Mouse (Mus musculus): ENCODE results near the gene Grk1. TPM values are rescaled to one million over a fixed set of nuclear protein-coding genes. Genes with fewer than 3 reads are reported as not detected.

The Grk1 gene
- total RNA-seq, 2 experiments from 2014 or later: not detected

- no peak for DNase-seq (ENCODE audit: low spot score in 2 of 2)
These were observed 23.3 kb downstream of the Grk1 start for GRCm38 (mm10) chr8:13428156-13428555.

GRCm38 (mm10) chr8:13430412-13430811 is 25.5 kb downstream of the Grk1 start:
- no peak for DNase-seq (ENCODE audit: low spot score in 2 of 2)

- no peak for DNase-seq (ENCODE audit: low spot score in 2 of 2)
These were observed 26.0 kb downstream of the Grk1 start for GRCm38 (mm10) chr8:13430866-13431265.

- no peak for DNase-seq (ENCODE audit: low spot score in 2 of 2)
These were observed 28.2 kb downstream of the Grk1 start for GRCm38 (mm10) chr8:13433130-13433529.

GRCm38 (mm10) chr8:13434889-13435288 is 30.0 kb downstream of the Grk1 start, which contains the start of gene Tmem255b:
Gene Tmem255b, plus strand, starts transcription at chr8:13435189.
- no peak for DNase-seq (ENCODE audit: low spot score in 2 of 2)

- no peak for DNase-seq (ENCODE audit: low spot score in 2 of 2)
These were observed 31.2 kb downstream of the Grk1 start for GRCm38 (mm10) chr8:13436052-13436451.

- no peak for DNase-seq (ENCODE audit: low spot score in 2 of 2)
These were observed 32.6 kb downstream of the Grk1 start for GRCm38 (mm10) chr8:13437531-13437930.

- DNase-seq (ENCODE audit: low spot score in 2 of 2): no peak
These were observed 37.3 kb downstream of the Grk1 start for GRCm38 (mm10) chr8:13442152-13442551.

- DNase-seq (ENCODE audit: low spot score in 2 of 2): no peak
These were observed 41.6 kb downstream of the Grk1 start for GRCm38 (mm10) chr8:13446456-13446855.

- no peak for DNase-seq (ENCODE audit: low spot score in 2 of 2)
These were observed 43.3 kb downstream of the Grk1 start for GRCm38 (mm10) chr8:13448145-13448544.

- no peak for DNase-seq (ENCODE audit: low spot score in 2 of 2)
These were observed 46.9 kb downstream of the Grk1 start for GRCm38 (mm10) chr8:13451747-13452277.

- DNase-seq (ENCODE audit: low spot score in 2 of 2): no peak
These were observed 49.6 kb downstream of the Grk1 start for GRCm38 (mm10) chr8:13454341-13455113.

- DNase-seq (ENCODE audit: low spot score in 2 of 2): peak; percentile 42 to 67
These were observed 50.4 kb downstream of the Grk1 start for GRCm38 (mm10) chr8:13455295-13455694.

- no peak for DNase-seq (ENCODE audit: low spot score in 2 of 2)
These were observed 54.5 kb downstream of the Grk1 start for GRCm38 (mm10) chr8:13459431-13459830.

GRCm38 (mm10) chr8:13461085-13461765 is 56.3 kb downstream of the Grk1 start:
- DNase-seq (ENCODE audit: low spot score in 2 of 2): no peak

- peak; percentile 82 to 86 for DNase-seq (ENCODE audit: low spot score in 2 of 2)
These were observed 57.0 kb downstream of the Grk1 start for GRCm38 (mm10) chr8:13461843-13462242.

- no peak for DNase-seq (ENCODE audit: low spot score in 2 of 2)
These were observed 57.5 kb downstream of the Grk1 start for GRCm38 (mm10) chr8:13462392-13462791.

GRCm38 (mm10) chr8:13465324-13465723 is 60.4 kb downstream of the Grk1 start:
- DNase-seq (ENCODE audit: low spot score in 2 of 2): no peak

- peak; percentile 33 to 39 for DNase-seq (ENCODE audit: low spot score in 2 of 2)
These were observed 62.1 kb downstream of the Grk1 start for GRCm38 (mm10) chr8:13466989-13467388.

GRCm38 (mm10) chr8:13468737-13469136 is 63.9 kb downstream of the Grk1 start:
- peak in 1 of 2 experiments; percentile 55 for DNase-seq (ENCODE audit: low spot score in 2 of 2)

- no peak for DNase-seq (ENCODE audit: low spot score in 2 of 2)
These were observed 66.6 kb downstream of the Grk1 start for GRCm38 (mm10) chr8:13471484-13471883.
